Mouse (Mus musculus) adrenal gland, postnatal 14 days (tissue): ENCODE results near the gene Trim71. TPM values are rescaled to one million over a fixed set of nuclear protein-coding genes. Genes with fewer than 3 reads are reported as not detected.
"Not testable (repeated sequence)": the region's sequence is repeated elsewhere in the genome, so short reads cannot be mapped to it uniquely, and the experiment has no call there.

ENCODE experiments used
- DNase-seq: peaks from one replicate; pipeline ENCODE4 v3.0.0; 2021; ENCODE audit warnings: mixed read lengths
- total RNA-seq: library from RNA; stranded (reverse); gene quantifications from 2 replicates; pipeline ENCODE4 v1.2.3, GENCODE M21; 2021

Trim71 gene
- total RNA-seq, 1 experiment from 2014 or later = 0.04 TPM

- DNase-seq = no peak
Observed at GRCm38 (mm10) chr9:114525891-114526290, 38.3 kb downstream of the Trim71 start.

GRCm38 (mm10) chr9:114525073-114525633 is 39.0 kb downstream of the Trim71 start:
- DNase-seq = no peak

- DNase-seq = no peak
Observed at GRCm38 (mm10) chr9:114522501-114522900, 41.7 kb downstream of the Trim71 start.

- no peak for DNase-seq
Observed at GRCm38 (mm10) chr9:114522041-114522440, 42.1 kb downstream of the Trim71 start.

- not testable (repeated sequence) for DNase-seq
Observed at GRCm38 (mm10) chr9:114520529-114520928, 43.6 kb downstream of the Trim71 start.

- DNase-seq = no peak
Observed at GRCm38 (mm10) chr9:114518812-114519477, 45.2 kb downstream of the Trim71 start.

GRCm38 (mm10) chr9:114517924-114518497 is 46.2 kb downstream of the Trim71 start:
- no peak for DNase-seq

GRCm38 (mm10) chr9:114515364-114515763 is 48.8 kb downstream of the Trim71 start, which contains the start of gene C130032M10Rik:
TSS of gene C130032M10Rik (plus strand) at chr9:114515697.
- DNase-seq = peak; percentile 23

GRCm38 (mm10) chr9:114512831-114513230 is 51.3 kb downstream of the Trim71 start:
- no peak for DNase-seq

- DNase-seq = no peak
Observed at GRCm38 (mm10) chr9:114509785-114510184, 54.4 kb downstream of the Trim71 start.

- no peak for DNase-seq
Observed at GRCm38 (mm10) chr9:114507421-114507820, 56.7 kb downstream of the Trim71 start.

GRCm38 (mm10) chr9:114506564-114506963 is 57.6 kb downstream of the Trim71 start:
- no peak for DNase-seq

- no peak for DNase-seq
Observed at GRCm38 (mm10) chr9:114504816-114505215, 59.4 kb downstream of the Trim71 start, which contains the start of gene Ccr4. TSS of gene Ccr4 (minus strand) at chr9:114504916.

GRCm38 (mm10) chr9:114502711-114503427 is 61.3 kb downstream of the Trim71 start:
- DNase-seq = no peak

GRCm38 (mm10) chr9:114501913-114502312 is 62.3 kb downstream of the Trim71 start:
- no peak for DNase-seq

GRCm38 (mm10) chr9:114501111-114501510 is 63.1 kb downstream of the Trim71 start:
- DNase-seq = no peak

GRCm38 (mm10) chr9:114499783-114500515 is 64.2 kb downstream of the Trim71 start:
- DNase-seq = peak; percentile 83

- DNase-seq = peak; percentile 94
Observed at GRCm38 (mm10) chr9:114498218-114498617, 66.0 kb downstream of the Trim71 start.

- no peak for DNase-seq
Observed at GRCm38 (mm10) chr9:114496469-114496868, 67.7 kb downstream of the Trim71 start.

- no peak for DNase-seq
Observed at GRCm38 (mm10) chr9:114487481-114488258, 76.5 kb downstream of the Trim71 start.

- DNase-seq = no peak
Observed at GRCm38 (mm10) chr9:114486808-114487207, 77.4 kb downstream of the Trim71 start.
